Mouse (Mus musculus) midbrain, postnatal 0 days (tissue): ENCODE measurements around the gene Olfr632. TPM values are rescaled to one million over a fixed set of nuclear protein-coding genes. Genes with fewer than 3 reads are reported as not detected.

Experiments
- ATAC-seq: fragments of 200-750 bp; cut with Nextera tagmentation; 2 replicates; pipeline ENCODE4 v1.8.0; 2017; ENCODE audit warnings: moderate number of reproducible peaks, mild to moderate bottlenecking, moderate TSS enrichment, moderate library complexity; ENCODE audit not compliant: low FRiP score
- DNase-seq: peaks from one replicate; pipeline ENCODE4 v3.0.0-alpha.2; 2015; ENCODE audit warnings: low spot score
- H3K27ac ChIP-seq: fragments of 300-500 bp; sonication (generic); 2 replicates; pipeline ENCODE4 v1.5.1; 2014; ENCODE audit warnings: low read depth, mild to moderate bottlenecking, low read length, mixed read lengths
- H3K27me3 ChIP-seq: fragments of 300-500 bp; sonication (generic); 2 replicates; pipeline ENCODE4 v1.6.1; 2014; ENCODE audit warnings: low read length, control low read depth, mixed read lengths; ENCODE audit not compliant: insufficient read depth
- H3K36me3 ChIP-seq: fragments of 300-500 bp; sonication (generic); 2 replicates; pipeline ENCODE4 v1.6.1; 2014; ENCODE audit warnings: low read length, control low read depth, mixed read lengths; ENCODE audit not compliant: insufficient read depth
- H3K4me1 ChIP-seq: fragments of 300-500 bp; sonication (generic); 2 replicates; pipeline ENCODE4 v1.6.1; 2014; ENCODE audit warnings: mild to moderate bottlenecking, control low read depth, antibody characterized with exemption, low read length, mixed read lengths; ENCODE audit not compliant: insufficient read depth
- H3K4me2 ChIP-seq: fragments of 300-500 bp; sonication (generic); 2 replicates; pipeline ENCODE4 v1.6.1; 2014; ENCODE audit warnings: low read depth, mild to moderate bottlenecking, low read length, mixed read lengths; ENCODE audit not compliant: poor library complexity, severe bottlenecking
- H3K4me3 ChIP-seq: fragments of 300-500 bp; sonication (generic); 2 replicates; pipeline ENCODE4 v1.5.1; 2014; ENCODE audit warnings: low read depth, mild to moderate bottlenecking, low read length, moderate library complexity
- H3K9ac ChIP-seq: fragments of 300-500 bp; sonication (generic); replicated peaks from 2 replicates; pipeline ENCODE4 v1.6.1; 2014; ENCODE audit warnings: mild to moderate bottlenecking, low read length, moderate library complexity, mixed read lengths; ENCODE audit not compliant: poor library complexity, severe bottlenecking
- H3K9me3 ChIP-seq: fragments of 300-500 bp; sonication (generic); 2 replicates; pipeline ENCODE4 v1.6.1; 2016; ENCODE audit warnings: low read length, control low read depth
- CTCF ChIP-seq: IDR thresholded peaks from 2 replicates; pipeline ENCODE4 v1.5.1; 2016; ENCODE audit warnings: antibody characterized with exemption, mild to moderate bottlenecking
- WGBS: fragments of 180-500 bp; shearing (Covaris S2); extraction: QIAGEN DNeasy Blood & Tissue Kit; methylation state at CpG from one replicate; pipeline ENCODE4 v1.1.7; 2014; 5-methylcytosine and 5-hydroxymethylcytosine counted together
- polyA plus RNA-seq: library from polyadenylated mRNA; unstranded; fragments of >200 nt; fragmentation: Nextera tagmentation; extraction: Ambion mirVana; gene quantifications from 2 replicates; pipeline ENCODE4 v1.2.1, GENCODE M21; 2015
- total RNA-seq: library from RNA; depleted of rRNA; stranded (reverse); fragments of >200 nt; gene quantifications from 2 replicates; pipeline ENCODE4 v1.2.3, GENCODE M21; 2014; rRNA removed

Olfr632 gene
- total RNA-seq = not detected in 2 replicates
- polyA plus RNA-seq = not detected in 2 replicates

- no peak within 1 kb of the TSS for H3K4me2 ChIP-seq
- no peak within 1 kb of the TSS for H3K4me3 ChIP-seq
- WGBS = 57% methylated on average over 2 of the region's 2 CpGs
- no peaks in the 10 kb centered on the region for H3K27me3 ChIP-seq
- TF ChIP-seq CTCF = no peak
- no peak for DNase-seq
- H3K9ac ChIP-seq = no peak within 1 kb of the TSS
- H3K9me3 ChIP-seq = no peaks in the 10 kb centered on the region
- H3K4me1 ChIP-seq = no peaks in the 10 kb centered on the region
- H3K27ac ChIP-seq = no peak within 1 kb of the TSS
- ATAC-seq = no peak
- no peaks in the 10 kb centered on the region for H3K36me3 ChIP-seq
Measured at GRCm38 (mm10) chr7:103934264-103934663, at the start of gene Olfr632. Gene Olfr632 (plus strand): TSS chr7:103934347.

GRCm38 (mm10) chr7:103886152-103886551 is 48.0 kb upstream of the Olfr632 start, which contains the start of gene Olfr66:
Gene Olfr66 (minus strand): TSS chr7:103886252.
- Histone ChIP-seq H3K27me3 (no peaks in the 10 kb centered on the region), H3K4me2 (no peak within 1 kb of the TSS), H3K36me3 (no peaks in the 10 kb centered on the region), H3K4me3 (no peak within 1 kb of the TSS), H3K4me1 (no peaks in the 10 kb centered on the region), H3K9ac (no peak within 1 kb of the TSS), H3K27ac (no peak within 1 kb of the TSS), H3K9me3 (no peaks in the 10 kb centered on the region)
- no peak for ATAC-seq
- no peak for DNase-seq
- no peak for TF ChIP-seq CTCF

- ATAC-seq (no peak), DNase-seq (no peak)
- no peaks in the 10 kb centered on the region for H3K36me3 ChIP-seq
- WGBS = 73% methylated on average over 1 of the region's 1 CpGs
- H3K4me3 ChIP-seq = no peak within 1 kb of the TSS
- no peak within 1 kb of the TSS for H3K4me2 ChIP-seq
- H3K9ac ChIP-seq = no peak within 1 kb of the TSS
- no peak within 1 kb of the TSS for H3K27ac ChIP-seq
- no peaks in the 10 kb centered on the region for H3K4me1 ChIP-seq
- H3K27me3 ChIP-seq = no peaks in the 10 kb centered on the region
- TF ChIP-seq CTCF = no peak
- H3K9me3 ChIP-seq = no peaks in the 10 kb centered on the region
Measured at GRCm38 (mm10) chr7:103894385-103894784, 39.8 kb upstream of the Olfr632 start, which contains the start of gene Olfr64. Gene Olfr64 (minus strand): TSS chr7:103894485.

- no peaks in the 10 kb centered on the region for H3K36me3 ChIP-seq
- H3K9me3 ChIP-seq = no peaks in the 10 kb centered on the region
- DNase-seq (no peak), ATAC-seq (no peak)
- no peak within 1 kb of the TSS for H3K4me2 ChIP-seq
- H3K27me3 ChIP-seq = no peaks in the 10 kb centered on the region
- 75% methylated on average over 2 of the region's 2 CpGs for WGBS
- no peak for TF ChIP-seq CTCF
- H3K4me1 ChIP-seq = no peaks in the 10 kb centered on the region
- H3K27ac ChIP-seq = no peak within 1 kb of the TSS
- H3K9ac ChIP-seq = no peak within 1 kb of the TSS
- no peak within 1 kb of the TSS for H3K4me3 ChIP-seq
Measured at GRCm38 (mm10) chr7:103903187-103903586, 31.0 kb upstream of the Olfr632 start, which contains the start of gene Olfr65. Gene Olfr65 (plus strand): TSS chr7:103903487.

- DNase-seq = no peak
- H3K27ac ChIP-seq = no peak overlapping the region
- H3K9ac ChIP-seq = no peak overlapping the region
- H3K27me3 ChIP-seq = no peaks in the 10 kb centered on the region
- H3K9me3 ChIP-seq = no peaks in the 10 kb centered on the region
- H3K4me1 ChIP-seq = no peaks in the 10 kb centered on the region
- no peak for TF ChIP-seq CTCF
- no peaks in the 10 kb centered on the region for H3K36me3 ChIP-seq
- WGBS = 63% methylated on average over 3 of the region's 3 CpGs
- H3K4me3 ChIP-seq = no peak overlapping the region
- no peak overlapping the region for H3K4me2 ChIP-seq
- ATAC-seq = no peak
Measured at GRCm38 (mm10) chr7:103910047-103910446, 24.1 kb upstream of the Olfr632 start.

- H3K36me3 ChIP-seq = no peaks in the 10 kb centered on the region
- TF ChIP-seq CTCF = peak; percentile 37
- H3K4me3 ChIP-seq = no peak overlapping the region
- WGBS = 60% methylated on average over 8 of the region's 8 CpGs
- H3K27ac ChIP-seq = no peak overlapping the region
- H3K9me3 ChIP-seq = no peaks in the 10 kb centered on the region
- DNase-seq (no peak), ATAC-seq (no peak)
- H3K4me1 ChIP-seq = no peaks in the 10 kb centered on the region
- no peak overlapping the region for H3K4me2 ChIP-seq
- no peak overlapping the region for H3K9ac ChIP-seq
- no peaks in the 10 kb centered on the region for H3K27me3 ChIP-seq
Measured at GRCm38 (mm10) chr7:103912969-103913511, 21.1 kb upstream of the Olfr632 start.
